Mouse (Mus musculus) forebrain, embryonic 10.5 days (tissue): ENCODE data around the gene Slc8a2. TPM values are rescaled to one million over a fixed set of nuclear protein-coding genes. Genes with fewer than 3 reads are reported as not detected.

ENCODE experiments used
- DNase-seq: peaks from one replicate; pipeline ENCODE4 v3.0.0-alpha.2; 2017; ENCODE audit warnings: low spot score; ENCODE audit errors: extremely low spot score
- H3K27ac ChIP-seq: fragments of 300-500 bp; sonication (generic); 2 replicates; pipeline ENCODE4 v1.5.1; 2016; ENCODE audit warnings: mild to moderate bottlenecking
- H3K27me3 ChIP-seq: fragments of 300-500 bp; sonication (generic); 2 replicates; pipeline ENCODE4 v1.6.1; 2016; ENCODE audit warnings: mild to moderate bottlenecking; ENCODE audit not compliant: poor library complexity, severe bottlenecking
- H3K36me3 ChIP-seq: fragments of 300-500 bp; sonication (generic); replicated peaks from 2 replicates; pipeline ENCODE4 v1.6.1; 2016; ENCODE audit warnings: mild to moderate bottlenecking, moderate library complexity
- H3K4me1 ChIP-seq: fragments of 300-500 bp; sonication (generic); 2 replicates; pipeline ENCODE4 v1.6.1; 2016
- H3K4me3 ChIP-seq: fragments of 300-500 bp; sonication (generic); 2 replicates; pipeline ENCODE4 v1.5.1; 2016; ENCODE audit warnings: mild to moderate bottlenecking, moderate library complexity
- H3K9me3 ChIP-seq: fragments of 300-500 bp; sonication (generic); 2 replicates; pipeline ENCODE4 v1.6.1; 2016; ENCODE audit warnings: mild to moderate bottlenecking, moderate library complexity
- WGBS: fragments of 180-500 bp; shearing (Covaris S2); methylation state at CpG from one replicate; pipeline ENCODE4 v1.1.7; 2016; 5-methylcytosine and 5-hydroxymethylcytosine counted together
- polyA plus RNA-seq: library from polyadenylated mRNA; unstranded; fragments of >200 nt; fragmentation: Nextera tagmentation; extraction: Ambion mirVana; gene quantifications from 2 replicates; pipeline ENCODE4 v1.2.1, GENCODE M21; 2016

The Slc8a2 gene
- 0.22 and 0.34 TPM in 2 replicates for polyA plus RNA-seq

GRCm38 (mm10) chr7:16129421-16129845 is at the start of gene Slc8a2:
Gene Slc8a2, plus strand, starts transcription at chr7:16129826.
- peaks cover 52% of the 10 kb centered on the region for H3K4me1 ChIP-seq
- H3K4me3 ChIP-seq = peak within 1 kb of the TSS; percentile 75
- DNase-seq = peak; percentile 88
- 2% methylated on average over 12 of the region's 12 CpGs for WGBS
- H3K27me3 ChIP-seq = peaks cover 18% of the 10 kb centered on the region
- H3K27ac ChIP-seq = peak within 1 kb of the TSS; percentile 88
- peaks cover 13% of the 10 kb centered on the region for H3K36me3 ChIP-seq
- H3K9me3 ChIP-seq = no peaks in the 10 kb centered on the region

- Histone ChIP-seq H3K27me3 (no peaks in the 10 kb centered on the region), H3K4me1 (no peaks in the 10 kb centered on the region), H3K36me3 (no peaks in the 10 kb centered on the region), H3K4me3 (no peak overlapping the region), H3K27ac (no peak overlapping the region), H3K9me3 (no peaks in the 10 kb centered on the region)
- DNase-seq = no peak
- 67% methylated on average over 1 of the region's 1 CpGs for WGBS
Observed at GRCm38 (mm10) chr7:16079947-16080346, 49.7 kb upstream of the Slc8a2 start.

- H3K4me1 ChIP-seq = no peaks in the 10 kb centered on the region
- H3K27ac ChIP-seq = no peak overlapping the region
- no peak overlapping the region for H3K4me3 ChIP-seq
- no peaks in the 10 kb centered on the region for H3K27me3 ChIP-seq
- no peaks in the 10 kb centered on the region for H3K9me3 ChIP-seq
- 71% methylated on average over 4 of the region's 4 CpGs for WGBS
- no peak for DNase-seq
- H3K36me3 ChIP-seq = no peaks in the 10 kb centered on the region
Observed at GRCm38 (mm10) chr7:16080581-16080980, 49.0 kb upstream of the Slc8a2 start.

- WGBS = 56% methylated on average over 4 of the region's 4 CpGs
- Histone ChIP-seq H3K27me3 (no peaks in the 10 kb centered on the region), H3K4me1 (no peaks in the 10 kb centered on the region), H3K36me3 (no peaks in the 10 kb centered on the region), H3K27ac (no peak overlapping the region), H3K9me3 (no peaks in the 10 kb centered on the region), H3K4me3 (no peak overlapping the region)
- DNase-seq = no peak
Observed at GRCm38 (mm10) chr7:16083361-16083760, 46.3 kb upstream of the Slc8a2 start.

DNA sequence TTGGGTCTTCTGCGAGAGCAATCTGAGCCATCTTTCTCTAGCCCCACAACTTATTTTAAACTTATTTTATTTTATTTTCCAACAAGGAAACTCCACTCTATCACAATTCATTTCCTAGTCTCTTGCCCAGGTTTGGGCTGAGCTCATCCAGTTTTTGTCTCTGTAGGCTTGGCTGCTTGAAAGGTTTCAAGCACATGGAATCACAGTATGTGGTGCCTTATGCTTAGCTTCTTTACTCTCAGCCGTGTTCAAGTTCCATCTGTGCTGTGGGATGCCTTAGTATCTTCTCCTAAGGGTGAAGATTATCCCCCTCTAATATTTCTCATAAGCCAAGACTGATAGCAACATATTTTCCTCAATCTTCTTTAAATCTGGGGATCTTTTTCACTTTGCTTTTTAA is 42.0 kb upstream of the Slc8a2 start:
- Histone ChIP-seq H3K9me3 (no peaks in the 10 kb centered on the region), H3K27me3 (no peaks in the 10 kb centered on the region), H3K4me1 (no peaks in the 10 kb centered on the region), H3K36me3 (no peaks in the 10 kb centered on the region), H3K4me3 (no peak overlapping the region), H3K27ac (no peak overlapping the region)
- DNase-seq = no peak
- 85% methylated on average over 2 of the region's 2 CpGs for WGBS

- Histone ChIP-seq H3K4me3 (no peak overlapping the region), H3K4me1 (peaks cover 16% of the 10 kb centered on the region), H3K27me3 (no peaks in the 10 kb centered on the region), H3K9me3 (no peaks in the 10 kb centered on the region), H3K27ac (no peak overlapping the region), H3K36me3 (no peaks in the 10 kb centered on the region)
- DNase-seq = no peak
- WGBS = 68% methylated on average over 3 of the region's 3 CpGs
Observed at GRCm38 (mm10) chr7:16094592-16094991, 35.0 kb upstream of the Slc8a2 start.

- H3K27me3 ChIP-seq = no peaks in the 10 kb centered on the region
- peak; percentile 99 for DNase-seq
- peaks cover 28% of the 10 kb centered on the region for H3K36me3 ChIP-seq
- H3K4me1 ChIP-seq = peaks cover 33% of the 10 kb centered on the region
- H3K4me3 ChIP-seq = peak within 1 kb of the TSS; percentile 98
- peak within 1 kb of the TSS; percentile 93 for H3K27ac ChIP-seq
- no peaks in the 10 kb centered on the region for H3K9me3 ChIP-seq
- under 1% methylated on average over 68 of the region's 68 CpGs for WGBS
Observed at GRCm38 (mm10) chr7:16098021-16099017, 31.3 kb upstream of the Slc8a2 start, which contains the start of gene Napa. Gene Napa, plus strand, starts transcription at chr7:16098458.

DNA sequence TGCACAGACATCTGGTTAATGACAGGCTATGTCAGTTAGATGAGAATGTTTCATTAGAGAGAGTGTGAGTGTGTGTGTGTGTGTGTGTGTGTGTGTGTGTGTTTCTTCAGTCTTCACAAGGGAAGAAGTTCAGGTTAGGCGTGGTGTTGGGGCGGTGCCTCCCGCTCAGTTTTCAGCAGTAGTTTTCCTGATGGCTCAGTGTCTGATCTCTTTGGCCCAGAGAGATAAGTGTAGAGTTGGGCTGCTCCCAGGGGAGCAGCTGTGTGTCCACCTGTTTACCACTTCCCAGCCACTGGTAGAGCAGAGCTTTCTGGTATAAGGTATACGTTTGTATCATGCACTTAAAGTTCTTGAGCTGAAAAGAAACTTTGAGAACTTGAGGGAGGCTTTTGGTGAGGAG is 29.7 kb upstream of the Slc8a2 start:
- Histone ChIP-seq H3K9me3 (no peaks in the 10 kb centered on the region), H3K27me3 (no peaks in the 10 kb centered on the region), H3K36me3 (peaks cover 44% of the 10 kb centered on the region), H3K4me3 (peak overlapping the region; percentile 98), H3K27ac (no peak overlapping the region), H3K4me1 (peaks cover 36% of the 10 kb centered on the region)
- DNase-seq = no peak
- WGBS = 90% methylated on average over 4 of the region's 4 CpGs

GRCm38 (mm10) chr7:16101081-16101480 is 28.5 kb upstream of the Slc8a2 start:
- Histone ChIP-seq H3K36me3 (peaks cover 52% of the 10 kb centered on the region), H3K9me3 (no peaks in the 10 kb centered on the region)

GRCm38 (mm10) chr7:16101726-16102475 is 27.7 kb upstream of the Slc8a2 start:
- Histone ChIP-seq H3K4me3 (no peak overlapping the region), H3K27ac (no peak overlapping the region), H3K9me3 (no peaks in the 10 kb centered on the region), H3K4me1 (peaks cover 36% of the 10 kb centered on the region), H3K36me3 (peaks cover 52% of the 10 kb centered on the region), H3K27me3 (no peaks in the 10 kb centered on the region)
- DNase-seq = no peak
- 86% methylated on average over 15 of the region's 15 CpGs for WGBS

More at GRCm38 (mm10) chr7:16101081-16101480, 28.5 kb upstream of the Slc8a2 start:
- DNase-seq = no peak
- peaks cover 36% of the 10 kb centered on the region for H3K4me1 ChIP-seq
- 84% methylated on average over 7 of the region's 7 CpGs for WGBS
- H3K27ac ChIP-seq = no peak overlapping the region
- H3K4me3 ChIP-seq = no peak overlapping the region
- no peaks in the 10 kb centered on the region for H3K27me3 ChIP-seq

- H3K36me3 ChIP-seq = peaks cover 61% of the 10 kb centered on the region
- WGBS = 89% methylated on average over 5 of the region's 5 CpGs
- no peak overlapping the region for H3K4me3 ChIP-seq
- no peak overlapping the region for H3K27ac ChIP-seq
- peaks cover 31% of the 10 kb centered on the region for H3K4me1 ChIP-seq
- no peaks in the 10 kb centered on the region for H3K27me3 ChIP-seq
- no peak for DNase-seq
- no peaks in the 10 kb centered on the region for H3K9me3 ChIP-seq
Observed at GRCm38 (mm10) chr7:16102686-16103226, 26.9 kb upstream of the Slc8a2 start.

DNA sequence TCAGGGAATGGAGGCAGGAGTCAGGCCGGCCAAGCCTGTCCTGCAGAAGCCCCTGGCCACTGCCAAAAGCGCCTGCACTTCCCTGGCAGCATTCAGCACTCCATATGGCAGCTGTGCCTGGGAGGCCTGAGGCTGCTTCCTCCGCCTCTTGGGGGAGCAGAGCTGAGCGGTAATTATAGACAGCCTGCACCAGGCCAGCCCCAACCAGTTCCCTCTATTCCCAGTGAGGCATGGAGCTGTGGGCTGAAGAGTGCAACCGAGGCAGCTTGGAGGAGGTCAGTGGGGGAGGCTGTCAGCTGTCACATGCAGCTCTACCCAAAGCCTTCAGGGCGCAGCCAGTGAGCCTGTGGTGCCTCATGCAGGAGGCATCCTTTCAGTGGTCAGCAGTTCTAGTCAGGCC is 25.9 kb upstream of the Slc8a2 start:
- H3K4me1 ChIP-seq = peaks cover 28% of the 10 kb centered on the region
- H3K27ac ChIP-seq = no peak overlapping the region
- H3K36me3 ChIP-seq = peaks cover 71% of the 10 kb centered on the region
- no peaks in the 10 kb centered on the region for H3K9me3 ChIP-seq
- DNase-seq = no peak
- WGBS = 75% methylated on average over 6 of the region's 6 CpGs
- H3K27me3 ChIP-seq = no peaks in the 10 kb centered on the region
- no peak overlapping the region for H3K4me3 ChIP-seq
